ENCODE assay signal across 23 mouse cellular contexts in the genomic region with DNA sequence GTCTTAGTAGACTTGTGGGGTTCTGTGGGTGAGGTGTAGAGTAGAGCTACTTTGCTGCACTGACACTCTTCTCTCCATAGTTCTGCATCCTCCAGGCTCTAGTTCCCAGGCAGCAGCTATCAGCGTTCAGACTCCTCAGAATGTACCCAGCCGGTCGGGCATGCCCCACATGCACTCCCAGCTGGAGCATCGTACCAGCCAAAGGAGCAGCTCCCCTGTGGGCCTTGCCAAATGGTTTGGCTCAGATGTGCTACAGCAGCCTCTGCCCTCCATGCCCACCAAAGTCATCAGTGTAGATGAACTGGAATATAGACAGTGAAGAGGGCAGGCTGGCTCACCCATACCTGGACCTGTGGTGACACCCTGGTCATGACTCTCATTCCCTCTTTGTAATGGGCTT. TPM values are rescaled to one million over a fixed set of nuclear protein-coding genes. Genes with fewer than 3 reads are reported as not detected.
A peak's percentile ranks its signal among the peaks of the same experiment; 100 is the strongest.
DNase-seq lines count a peak whose midpoint lies in the region; ATAC-seq and TF ChIP-seq lines count a peak whose summit lies in the region.
"Had no signal": no experiment of that assay in that cellular context is flagged by ENCODE, and none has a peak within 500 bp of the region (broad histone marks: within the 10 kb centered on the region; RNA-seq: fewer than 3 reads in every experiment).

No protein-coding gene starts in this region.

- no peak for TF ChIP-seq CTCF in layer of hippocampus, adult 2 months (conservative IDR thresholded peaks at IDR 0.05)
- TF ChIP-seq CTCF in stomach, postnatal 0 days (IDR thresholded peaks at IDR 0.05; ENCODE audit: low read depth) = no peak

- 77% methylated on average over 4 of the region's 4 CpGs for WGBS in stomach, postnatal 0 days

- TF ChIP-seq EP300 in stomach, postnatal 0 days (optimal IDR thresholded peaks at IDR 0.05) = no peak

- H3K4me2 ChIP-seq in stomach, postnatal 0 days (replicated peaks; ENCODE audit: low read depth) = no peak overlapping the region
- H3K4me2 ChIP-seq: embryonic facial prominence, embryonic 13.5 days; heart, embryonic 11.5 days; hindbrain, embryonic 12.5 days; limb, embryonic 12.5 days; liver, embryonic 15.5 days; neural tube, embryonic 15.5 days had no signal

- H3K27me3 ChIP-seq in stomach, postnatal 0 days (ENCODE audit: control insufficient read depth, insufficient read depth, low read length) = no peaks in the 10 kb centered on the region
- H3K27me3 ChIP-seq: embryonic facial prominence, embryonic 13.5 days; hindbrain, embryonic 12.5 days; limb, embryonic 12.5 days; liver, embryonic 15.5 days; neural tube, embryonic 15.5 days had no signal

- H3K4me3 ChIP-seq in layer of hippocampus, adult 2 months = no peak overlapping the region
- H3K4me3 ChIP-seq in stomach, postnatal 0 days (ENCODE audit: low read depth, low read length) = no peak overlapping the region
- H3K4me3 ChIP-seq: embryonic facial prominence, embryonic 13.5 days; hindbrain, embryonic 12.5 days; limb, embryonic 12.5 days; liver, embryonic 15.5 days; myocyte; neural tube, embryonic 15.5 days had no signal

- no peaks in the 10 kb centered on the region for H3K9me3 ChIP-seq in stomach, postnatal 0 days (ENCODE audit: control insufficient read depth, low read length)
- H3K9me3 ChIP-seq: limb, embryonic 12.5 days; liver, embryonic 15.5 days; neural tube, embryonic 15.5 days had no signal

- DNase-seq in cerebellum, adult 18-20 months = peak; percentile 41 to 42
- no peak for DNase-seq in cerebellum, adult 11 months
- DNase-seq in layer of hippocampus, adult 2 months (ENCODE audit: low spot score in 2 of 2) = peak in 1 of 2 experiments; percentile 32
- no peak for DNase-seq in layer of hippocampus, postnatal 25 days (ENCODE audit: extremely low spot score in 1 of 2, low spot score in 1 of 2)
- DNase-seq in right cerebral cortex, postnatal 4 days = peak; percentile 7
- no peak for DNase-seq in right cerebral cortex, adult 18-20 months
- no peak for DNase-seq in stomach, postnatal 0 days (ENCODE audit: low spot score)
- no peak for DNase-seq in c-Kit-positive CD71-positive TER-119-positive erythroid progenitor cells, embryonic 14.5 days (ENCODE audit: low spot score)
- DNase-seq: adrenal gland, postnatal 14 days; heart, postnatal 10 days; kidney, adult 9 months; kidney, postnatal 25 days; midbrain, embryonic 14.5 days had no signal

- H3K36me3 ChIP-seq in stomach, postnatal 0 days (ENCODE audit: control insufficient read depth, insufficient read depth, low read length) = peaks cover 47% of the 10 kb centered on the region

- peak; percentile 24; the same call in 1 of the 2 replicates for ATAC-seq in stomach, postnatal 0 days (ENCODE audit: low FRiP score, low TSS enrichment)
- ATAC-seq: CD4-positive, CD25-positive, alpha-beta regulatory T cell, adult 4 months; forebrain, embryonic 14.5 days; lung, postnatal 0 days had no signal

- no peaks in the 10 kb centered on the region for H3K4me1 ChIP-seq in stomach, postnatal 0 days (replicated peaks; ENCODE audit: control insufficient read depth, insufficient read depth)
- H3K4me1 ChIP-seq: embryonic facial prominence, embryonic 13.5 days; hindbrain, embryonic 12.5 days; limb, embryonic 12.5 days; liver, embryonic 15.5 days; neural tube, embryonic 15.5 days had no signal

- peak overlapping the region; percentile 12; the same call in 1 of the 2 replicates for H3K27ac ChIP-seq in layer of hippocampus, adult 2 months
- H3K27ac ChIP-seq in stomach, postnatal 0 days (replicated peaks) = no peak overlapping the region
- H3K27ac ChIP-seq: embryonic facial prominence, embryonic 13.5 days; hindbrain, embryonic 12.5 days; limb, embryonic 12.5 days; liver, embryonic 15.5 days; neural tube, embryonic 15.5 days had no signal

- H3K9ac ChIP-seq in stomach, postnatal 0 days (ENCODE audit: low read length) = no peak overlapping the region
- H3K9ac ChIP-seq: embryonic facial prominence, embryonic 13.5 days; hindbrain, embryonic 12.5 days; limb, embryonic 12.5 days; liver, embryonic 15.5 days; neural tube, embryonic 15.5 days had no signal

RNA-seq across cellular contexts. Expression of gene Drg1, which starts 22.4 kb away (rescaled TPM):
- total RNA-seq in layer of hippocampus, adult 2 months (2021) = 10 to 100 TPM; 91.7 to 98.9 TPM
- total RNA-seq in layer of hippocampus, postnatal 25 days (2021) = 100 to 1,000 TPM in 1 of 2 experiments, 10 to 100 TPM in 1; 99.2 to 104 TPM
- 103 and 109 TPM in 2 replicates for polyA plus RNA-seq in stomach, postnatal 0 days (2015; fragmentation: Nextera tagmentation; extraction: Ambion mirVana)

RNA-seq across cellular contexts. Expression of gene Eif4enif1, which starts 41.6 kb away (rescaled TPM):
- total RNA-seq in layer of hippocampus, adult 2 months (2021) = 10 to 100 TPM; 67.7 to 80.6 TPM
- 10 to 100 TPM; 60.3 to 69.2 TPM for total RNA-seq in layer of hippocampus, postnatal 25 days (2021)
- 15.3 and 19.8 TPM in 2 replicates for polyA plus RNA-seq in stomach, postnatal 0 days (2015; fragmentation: Nextera tagmentation; extraction: Ambion mirVana)

RNA-seq across cellular contexts. Expression of gene Patz1, which starts 44.9 kb away (rescaled TPM):
- total RNA-seq in layer of hippocampus, adult 2 months (2021) = 10 to 100 TPM; 55.5 to 56.6 TPM
- 10 to 100 TPM; 53.4 to 56.4 TPM for total RNA-seq in layer of hippocampus, postnatal 25 days (2021)
- polyA plus RNA-seq in stomach, postnatal 0 days (2015; fragmentation: Nextera tagmentation; extraction: Ambion mirVana) = 12.2 and 14.1 TPM in 2 replicates

RNA-seq across cellular contexts. Expression of gene Sfi1, which starts 50.5 kb away (rescaled TPM):
- 10 to 100 TPM; 74.8 to 78.6 TPM for total RNA-seq in layer of hippocampus, adult 2 months (2021)
- total RNA-seq in layer of hippocampus, postnatal 25 days (2021) = 10 to 100 TPM; 42.1 to 81.8 TPM
- 5.7 and 7.4 TPM in 2 replicates for polyA plus RNA-seq in stomach, postnatal 0 days (2015; fragmentation: Nextera tagmentation; extraction: Ambion mirVana)

Comparison
In these comparisons a context has a peak if more than half of its experiments do, and no peak if none do; other contexts are left out.
1. DNase-seq: peak in cerebellum, adult 18-20 months (2 of 2) and right cerebral cortex, postnatal 4 days (single experiment); none in cerebellum, adult 11 months (single experiment), layer of hippocampus, postnatal 25 days (0 of 2), right cerebral cortex, adult 18-20 months (single experiment), stomach, postnatal 0 days (single experiment) and c-Kit-positive CD71-positive TER-119-positive erythroid progenitor cells, embryonic 14.5 days (single experiment).